Mouse (Mus musculus): ENCODE results near the gene Gm44790.

DNA sequence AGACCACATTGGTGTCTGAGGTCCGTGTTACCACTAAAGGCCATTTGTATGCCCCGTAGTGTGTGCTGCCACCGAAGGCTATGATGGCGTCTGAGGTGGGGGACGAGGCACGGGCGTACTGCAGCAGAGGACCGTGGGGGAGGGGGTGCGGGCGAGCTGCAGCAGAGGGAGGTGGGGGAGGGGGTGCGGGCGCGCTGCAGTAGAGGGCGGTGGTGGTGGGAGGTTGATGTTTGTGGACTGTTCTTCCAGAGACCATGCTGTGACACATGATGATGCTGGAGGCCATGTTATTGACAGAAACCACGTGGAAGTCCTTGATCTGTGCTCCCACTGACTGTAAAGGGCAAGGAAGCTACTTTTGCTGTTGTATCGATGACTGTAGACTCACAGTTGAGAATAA lies 43.1 kb upstream of the Gm44790 start:
- TF ChIP-seq TAL1 (IDR thresholded peaks at IDR 0.05; ENCODE audit: low read length): no peak
- no peak for TF ChIP-seq GATA1 (IDR thresholded peaks at IDR 0.05; ENCODE audit: low read length)

Data from erythroblast, embryonic 14.5 days (primary cell).